Mouse (Mus musculus) limb, embryonic 12.5 days (tissue): Measurements from ENCODE around the gene Mcemp1. TPM values are rescaled to one million over a fixed set of nuclear protein-coding genes. Genes with fewer than 3 reads are reported as not detected.

Source experiments
- ATAC-seq: fragments of 200-750 bp; cut with Nextera tagmentation; 2 replicates; pipeline ENCODE4 v1.8.0; 2017; ENCODE audit warnings: low read depth, moderate TSS enrichment; ENCODE audit not compliant: insufficient number of reproducible peaks, insufficient read depth, low FRiP score, low TSS enrichment
- H3K27ac ChIP-seq: fragments of 300-500 bp; sonication (generic); 2 replicates; pipeline ENCODE4 v1.5.1; 2016; ENCODE audit warnings: mild to moderate bottlenecking, moderate library complexity
- H3K27me3 ChIP-seq: fragments of 300-500 bp; sonication (generic); 2 replicates; pipeline ENCODE4 v1.6.1; 2016; ENCODE audit warnings: mild to moderate bottlenecking, moderate library complexity
- H3K36me3 ChIP-seq: fragments of 300-500 bp; sonication (generic); 2 replicates; pipeline ENCODE4 v1.6.1; 2016; ENCODE audit warnings: mild to moderate bottlenecking, moderate library complexity
- H3K4me1 ChIP-seq: fragments of 300-500 bp; sonication (generic); replicated peaks from 2 replicates; pipeline ENCODE4 v1.6.1; 2016
- H3K4me2 ChIP-seq: fragments of 300-500 bp; sonication (generic); 2 replicates; pipeline ENCODE4 v1.6.1; 2016; ENCODE audit warnings: mild to moderate bottlenecking, moderate library complexity
- H3K4me3 ChIP-seq: fragments of 300-500 bp; sonication (generic); replicated peaks from 2 replicates; pipeline ENCODE4 v1.5.1; 2016; ENCODE audit warnings: mild to moderate bottlenecking
- H3K9ac ChIP-seq: fragments of 300-500 bp; sonication (generic); replicated peaks from 2 replicates; pipeline ENCODE4 v1.6.1; 2016; ENCODE audit warnings: mild to moderate bottlenecking, moderate library complexity
- H3K9me3 ChIP-seq: fragments of 300-500 bp; sonication (generic); 2 replicates; pipeline ENCODE4 v1.6.1; 2016; ENCODE audit warnings: mild to moderate bottlenecking, moderate library complexity
- WGBS: fragments of 180-500 bp; shearing (Covaris S2); methylation state at CpG from one replicate; pipeline ENCODE4 v1.1.7; 2016; 5-methylcytosine and 5-hydroxymethylcytosine counted together
- polyA plus RNA-seq: library from polyadenylated mRNA; unstranded; fragments of >200 nt; fragmentation: Nextera tagmentation; extraction: Ambion mirVana; gene quantifications from 2 replicates; pipeline ENCODE4 v1.2.1, GENCODE M21; 2016

Mcemp1 gene
- polyA plus RNA-seq, 1 experiment from 2014 or later, result not detected

GRCm38 (mm10) chr8:3674671-3675070 is 9.1 kb downstream of the Mcemp1 start:
- Histone ChIP-seq H3K9ac (no peak overlapping the region), H3K4me1 (peaks cover 21% of the 10 kb centered on the region; the same call in 1 of the 2 replicates), H3K4me2 (no peak overlapping the region), H3K9me3 (no peaks in the 10 kb centered on the region), H3K27me3 (no peaks in the 10 kb centered on the region), H3K27ac (no peak overlapping the region), H3K4me3 (no peak overlapping the region), H3K36me3 (peaks cover 13% of the 10 kb centered on the region)
- 47% methylated on average over 3 of the region's 3 CpGs for WGBS
- no peak for ATAC-seq

DNA sequence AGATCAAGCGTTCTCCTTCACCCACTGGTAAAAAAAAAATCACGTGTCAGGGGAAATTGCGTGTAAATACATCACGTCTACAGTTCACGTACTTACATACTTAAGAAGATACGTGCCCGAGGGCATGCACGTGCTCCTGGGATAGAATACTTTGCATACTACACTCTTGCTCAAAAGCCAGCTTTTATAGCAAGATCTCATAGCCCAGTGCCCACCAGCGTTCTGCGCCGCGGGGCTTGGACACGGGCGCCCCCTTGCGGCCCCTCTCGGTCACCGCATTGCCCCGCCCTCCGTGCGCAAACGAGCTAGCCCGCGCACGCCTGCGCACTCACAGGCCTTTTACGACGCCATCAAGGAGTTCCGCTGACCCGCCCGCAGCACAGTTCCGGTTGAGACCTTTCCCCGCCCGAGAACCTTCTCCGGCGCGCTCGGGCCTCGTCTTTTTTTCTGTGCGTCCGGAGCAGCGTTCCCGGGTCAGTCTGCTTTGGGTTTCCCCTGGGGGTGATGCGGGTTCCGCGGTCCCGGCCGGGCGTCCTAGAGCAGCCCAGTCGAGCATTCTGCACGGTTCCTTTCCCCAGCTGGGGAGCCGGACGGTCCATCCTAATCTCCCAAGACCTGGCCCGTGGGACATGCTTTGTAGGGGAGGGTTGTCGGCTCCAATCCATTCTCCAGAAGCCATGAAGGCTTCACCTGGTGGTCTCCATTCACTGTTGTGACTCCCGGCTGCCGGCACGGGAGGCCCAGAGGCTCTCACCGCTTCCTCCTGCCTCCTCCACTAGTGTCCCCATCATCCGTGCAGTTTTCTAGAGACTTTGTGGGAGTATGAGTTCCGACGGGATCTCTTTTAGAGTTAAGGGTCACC is 10.8 kb downstream of the Mcemp1 start, which contains the start of gene Trappc5:
Trappc5 (plus strand) TSS at position 169 of the 862 bp plus-strand sequence.
- peak within 1 kb of the TSS; percentile 86 for H3K4me3 ChIP-seq
- H3K36me3 ChIP-seq, result peaks cover 30% of the 10 kb centered on the region
- no peaks in the 10 kb centered on the region for H3K27me3 ChIP-seq
- 1% methylated on average over 61 of the region's 61 CpGs for WGBS
- peak; percentile 83 for ATAC-seq
- peak within 1 kb of the TSS; percentile 82 for H3K4me2 ChIP-seq
- peak within 1 kb of the TSS; percentile 95 for H3K9ac ChIP-seq
- H3K4me1 ChIP-seq, result peaks cover 21% of the 10 kb centered on the region; the same call in 1 of the 2 replicates
- H3K9me3 ChIP-seq, result no peaks in the 10 kb centered on the region
- peak within 1 kb of the TSS; percentile 90 for H3K27ac ChIP-seq

- peak overlapping the region; percentile 82 for H3K4me2 ChIP-seq
- H3K9me3 ChIP-seq, result no peaks in the 10 kb centered on the region
- H3K27me3 ChIP-seq, result no peaks in the 10 kb centered on the region
- H3K36me3 ChIP-seq, result peaks cover 36% of the 10 kb centered on the region
- H3K27ac ChIP-seq, result peak overlapping the region; percentile 90
- peak overlapping the region; percentile 95 for H3K9ac ChIP-seq
- ATAC-seq, result no peak
- peaks cover 21% of the 10 kb centered on the region; the same call in 1 of the 2 replicates for H3K4me1 ChIP-seq
- H3K4me3 ChIP-seq, result peak overlapping the region; percentile 86
- WGBS, result 7% methylated on average over 15 of the region's 15 CpGs
These were observed 11.5 kb downstream of the Mcemp1 start for GRCm38 (mm10) chr8:3676993-3677579.

GRCm38 (mm10) chr8:3678831-3679230 is 13.3 kb downstream of the Mcemp1 start:
- peaks cover 16% of the 10 kb centered on the region; the same call in 1 of the 2 replicates for H3K4me1 ChIP-seq
- no peak for ATAC-seq
- H3K4me2 ChIP-seq, result no peak overlapping the region
- H3K9ac ChIP-seq, result no peak overlapping the region
- H3K27ac ChIP-seq, result no peak overlapping the region
- H3K36me3 ChIP-seq, result peaks cover 39% of the 10 kb centered on the region
- no peaks in the 10 kb centered on the region for H3K9me3 ChIP-seq
- H3K27me3 ChIP-seq, result no peaks in the 10 kb centered on the region
- WGBS, result 96% methylated on average over 23 of the region's 23 CpGs
- H3K4me3 ChIP-seq, result no peak overlapping the region

GRCm38 (mm10) chr8:3679236-3679635 is 13.7 kb downstream of the Mcemp1 start:
- no peak for ATAC-seq
- WGBS, result 95% methylated on average over 23 of the region's 23 CpGs
- Histone ChIP-seq H3K27ac (no peak overlapping the region), H3K4me2 (no peak overlapping the region), H3K27me3 (no peaks in the 10 kb centered on the region), H3K4me1 (peaks cover 16% of the 10 kb centered on the region; the same call in 1 of the 2 replicates), H3K9ac (no peak overlapping the region), H3K9me3 (no peaks in the 10 kb centered on the region), H3K4me3 (no peak overlapping the region), H3K36me3 (peaks cover 39% of the 10 kb centered on the region)

DNA sequence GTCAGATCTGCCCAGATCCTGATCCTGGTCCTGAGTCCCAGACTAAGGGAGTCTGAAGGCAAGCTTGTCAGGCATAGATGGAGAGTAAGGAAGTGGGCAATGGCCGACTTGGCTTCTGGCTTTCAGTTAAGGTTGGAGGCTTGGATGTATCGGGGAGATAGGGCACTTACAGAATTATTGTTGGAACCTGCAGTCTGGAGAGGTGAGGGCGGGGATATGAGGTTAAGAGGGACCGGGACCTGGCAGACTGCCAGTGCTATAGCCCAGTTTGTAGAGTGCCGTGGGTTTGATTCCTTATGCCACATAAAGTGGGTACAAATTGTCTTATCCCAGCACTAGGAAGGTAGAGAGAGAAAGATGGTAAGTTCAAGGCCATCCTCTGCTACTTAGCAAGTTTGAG is 14.1 kb downstream of the Mcemp1 start:
- Histone ChIP-seq H3K4me1 (peaks cover 16% of the 10 kb centered on the region; the same call in 1 of the 2 replicates), H3K9me3 (no peaks in the 10 kb centered on the region), H3K4me2 (no peak overlapping the region), H3K27ac (no peak overlapping the region), H3K36me3 (peaks cover 39% of the 10 kb centered on the region), H3K27me3 (no peaks in the 10 kb centered on the region), H3K9ac (no peak overlapping the region), H3K4me3 (no peak overlapping the region)
- no peak for ATAC-seq
- WGBS, result 93% methylated on average over 5 of the region's 5 CpGs

DNA sequence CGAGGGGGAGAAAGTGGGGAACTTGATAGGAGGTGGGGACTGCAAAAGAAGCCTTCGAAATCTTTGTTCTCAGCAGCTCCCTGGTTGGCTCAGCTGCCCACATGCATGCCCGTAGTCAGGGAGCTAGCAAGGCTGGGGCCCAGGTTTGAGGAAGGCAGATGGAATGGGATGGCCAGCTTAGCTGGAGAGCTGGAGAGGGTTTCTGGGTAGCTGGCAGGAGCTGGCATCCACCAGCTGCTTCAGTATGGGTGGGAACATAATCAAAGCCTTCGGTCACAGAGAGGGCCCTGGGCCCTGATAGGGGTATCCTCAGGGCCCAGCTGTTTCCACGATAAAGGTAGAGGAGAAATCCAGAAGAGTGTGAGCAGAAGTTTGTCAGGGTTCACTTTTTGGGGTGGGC is 16.9 kb downstream of the Mcemp1 start:
- H3K27ac ChIP-seq, result no peak overlapping the region
- peaks cover 6% of the 10 kb centered on the region; the same call in 1 of the 2 replicates for H3K4me1 ChIP-seq
- H3K9ac ChIP-seq, result no peak overlapping the region
- WGBS, result 95% methylated on average over 5 of the region's 5 CpGs
- H3K36me3 ChIP-seq, result peaks cover 39% of the 10 kb centered on the region
- ATAC-seq, result no peak
- H3K4me3 ChIP-seq, result no peak overlapping the region
- no peaks in the 10 kb centered on the region for H3K9me3 ChIP-seq
- no peak overlapping the region for H3K4me2 ChIP-seq
- H3K27me3 ChIP-seq, result no peaks in the 10 kb centered on the region

DNA sequence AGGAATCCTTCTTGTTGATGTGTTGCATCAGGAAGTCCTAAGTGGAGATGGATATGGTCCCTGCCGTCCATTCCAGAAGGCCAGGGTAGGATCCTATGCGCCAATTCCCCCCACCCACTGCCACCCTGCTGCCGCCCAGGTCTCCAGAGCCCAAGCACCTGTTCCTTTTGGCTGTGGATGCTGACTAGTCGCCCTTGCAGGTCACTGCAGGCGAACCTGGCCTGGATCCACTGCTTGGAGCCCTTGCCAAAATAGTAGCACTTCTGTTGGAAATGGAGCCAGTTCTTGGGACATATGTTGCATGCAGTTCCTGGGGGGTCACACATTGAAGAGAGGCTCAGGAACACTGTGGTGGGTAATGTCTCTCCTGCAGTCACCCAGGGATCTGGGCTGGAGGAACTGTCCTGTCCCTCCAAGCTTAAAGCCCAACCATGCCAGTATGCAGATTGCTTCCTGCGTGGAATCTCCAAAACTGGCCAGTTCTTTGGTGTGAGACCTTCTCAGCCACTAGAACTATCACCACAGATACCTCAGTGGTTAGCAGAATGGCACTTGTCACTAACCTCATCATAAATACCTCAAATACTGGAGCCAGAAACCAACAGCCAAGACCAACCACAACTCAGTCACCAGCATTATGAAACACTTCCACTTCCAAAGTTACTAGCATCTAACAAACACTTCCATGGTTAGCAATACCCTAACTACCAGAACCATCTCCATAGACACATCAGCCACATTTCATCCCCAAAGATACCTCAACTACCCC is 18.0 kb downstream of the Mcemp1 start:
- Histone ChIP-seq H3K4me2 (no peak overlapping the region), H3K9me3 (no peaks in the 10 kb centered on the region), H3K9ac (no peak overlapping the region), H3K4me3 (no peak overlapping the region), H3K27me3 (no peaks in the 10 kb centered on the region), H3K4me1 (no peaks in the 10 kb centered on the region), H3K27ac (no peak overlapping the region), H3K36me3 (peaks cover 37% of the 10 kb centered on the region)
- WGBS, result 67% methylated on average over 6 of the region's 6 CpGs
- no peak for ATAC-seq

GRCm38 (mm10) chr8:3684530-3684929 is 19.0 kb downstream of the Mcemp1 start:
- peak; percentile 53 for ATAC-seq
- H3K4me1 ChIP-seq, result no peaks in the 10 kb centered on the region

GRCm38 (mm10) chr8:3685422-3685821 is 19.9 kb downstream of the Mcemp1 start:
- H3K27ac ChIP-seq, result no peak overlapping the region
- H3K4me2 ChIP-seq, result no peak overlapping the region
- ATAC-seq, result no peak
- 70% methylated on average over 5 of the region's 5 CpGs for WGBS
- no peak overlapping the region for H3K9ac ChIP-seq
- H3K4me3 ChIP-seq, result no peak overlapping the region
- H3K9me3 ChIP-seq, result no peaks in the 10 kb centered on the region
- H3K4me1 ChIP-seq, result no peaks in the 10 kb centered on the region
- no peaks in the 10 kb centered on the region for H3K27me3 ChIP-seq
- peaks cover 19% of the 10 kb centered on the region for H3K36me3 ChIP-seq

More at GRCm38 (mm10) chr8:3684530-3684929, 19.0 kb downstream of the Mcemp1 start:
- H3K9me3 ChIP-seq, result no peaks in the 10 kb centered on the region
- H3K4me3 ChIP-seq, result no peak overlapping the region
- H3K27me3 ChIP-seq, result no peaks in the 10 kb centered on the region
- no peak overlapping the region for H3K4me2 ChIP-seq
- no peak overlapping the region for H3K27ac ChIP-seq
- H3K9ac ChIP-seq, result no peak overlapping the region
- H3K36me3 ChIP-seq, result peaks cover 28% of the 10 kb centered on the region

- no peaks in the 10 kb centered on the region for H3K9me3 ChIP-seq
- H3K36me3 ChIP-seq, result no peaks in the 10 kb centered on the region
- no peak overlapping the region for H3K9ac ChIP-seq
- 82% methylated on average over 6 of the region's 6 CpGs for WGBS
- H3K4me2 ChIP-seq, result no peak overlapping the region
- no peak overlapping the region for H3K4me3 ChIP-seq
- no peaks in the 10 kb centered on the region for H3K27me3 ChIP-seq
- no peaks in the 10 kb centered on the region for H3K4me1 ChIP-seq
- ATAC-seq, result no peak
- H3K27ac ChIP-seq, result no peak overlapping the region
These were observed 22.0 kb downstream of the Mcemp1 start for GRCm38 (mm10) chr8:3687537-3687936.
